Mouse (Mus musculus) G1E-ER4 (cell line): ENCODE results near the gene Ntmt1. TPM values are rescaled to one million over a fixed set of nuclear protein-coding genes. Genes with fewer than 3 reads are reported as not detected.

Experiments used
- GATA1 ChIP-seq: IDR thresholded peaks from one replicate; pipeline ENCODE4 v1.8.0; 2012; ENCODE audit warnings: low read length, inconsistent platforms
- polyA plus RNA-seq: library from polyadenylated mRNA; stranded (reverse); fragments of >175 nt; gene quantifications from 2 replicates; pipeline ENCODE4 v1.2.3, GENCODE M21; 2012

Gene Ntmt1
- 68.9 and 78.9 TPM in 2 replicates for polyA plus RNA-seq

DNA sequence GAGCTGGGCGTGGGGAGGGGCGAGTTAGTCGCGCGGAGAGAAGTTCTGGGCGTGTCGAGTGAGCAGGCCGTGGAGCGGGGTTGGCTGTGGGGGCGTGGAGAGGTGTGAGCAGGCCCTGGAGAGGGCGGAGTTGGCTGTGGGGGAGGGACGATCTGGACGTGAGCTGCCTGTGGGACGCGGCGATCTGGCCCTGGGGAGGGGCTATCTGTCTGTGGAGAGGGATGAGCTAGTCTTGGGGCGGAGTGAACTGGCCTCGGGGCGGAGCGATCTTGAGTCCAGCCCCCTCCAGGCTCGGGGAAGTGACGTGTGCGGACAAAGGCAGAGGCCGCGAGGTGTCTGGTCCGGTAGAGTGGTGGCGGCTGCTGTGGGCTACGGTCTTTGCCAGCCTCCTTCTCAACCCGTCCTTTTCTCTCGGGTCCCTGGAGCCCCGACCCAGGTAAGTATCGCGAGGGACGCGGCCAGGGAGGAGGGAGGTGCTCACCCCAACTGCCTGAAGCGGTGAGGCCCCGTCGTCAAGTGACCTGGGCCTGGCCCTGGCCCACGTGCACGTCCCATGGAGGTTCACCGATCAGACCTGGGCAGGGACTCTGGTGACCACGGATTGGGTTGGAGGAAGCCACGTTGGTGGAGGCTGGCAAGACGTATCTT, at the start of gene Ntmt1:
TSS of gene Ntmt1 (plus strand) at position 179 of the 648 bp plus-strand sequence.
- no peak for TF ChIP-seq GATA1

DNA sequence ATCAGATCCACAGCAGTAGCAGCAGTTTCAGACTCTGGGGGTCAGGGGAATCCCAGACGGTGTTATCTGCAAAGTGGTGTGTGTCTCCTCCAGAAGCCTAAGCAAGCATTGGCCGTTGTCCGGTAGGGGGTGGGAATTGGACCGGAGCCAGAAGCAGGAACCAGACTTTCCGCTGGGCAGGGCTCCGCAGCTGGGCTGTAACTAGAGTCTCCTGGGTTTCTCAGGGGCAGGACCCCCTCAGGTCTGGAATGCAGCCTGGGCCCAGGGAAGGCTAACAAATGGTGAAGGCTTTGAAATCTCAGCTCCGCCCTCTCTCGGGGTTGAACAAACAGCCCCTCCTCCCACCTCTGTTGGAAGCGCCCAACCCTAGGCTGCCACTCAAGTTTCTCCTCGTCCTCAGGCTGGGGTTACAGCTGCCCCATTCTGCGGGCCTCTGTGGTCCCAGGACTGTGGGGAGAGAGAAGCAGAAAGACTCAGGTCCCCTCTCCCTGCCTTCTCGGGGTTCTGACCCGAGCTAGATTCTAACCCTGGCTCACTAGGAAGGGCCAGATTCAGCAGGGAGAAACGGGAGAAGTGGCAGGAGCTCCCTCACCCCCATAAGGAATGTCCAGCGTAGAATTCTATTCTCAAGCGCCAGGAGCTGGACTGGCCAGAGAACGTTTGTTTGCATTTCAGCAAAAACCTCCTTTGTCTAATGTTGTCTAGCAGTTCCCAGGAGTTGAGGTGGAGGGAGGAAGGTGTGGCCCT, 49.1 kb upstream of the Ntmt1 start:
- TF ChIP-seq GATA1, result no peak

DNA sequence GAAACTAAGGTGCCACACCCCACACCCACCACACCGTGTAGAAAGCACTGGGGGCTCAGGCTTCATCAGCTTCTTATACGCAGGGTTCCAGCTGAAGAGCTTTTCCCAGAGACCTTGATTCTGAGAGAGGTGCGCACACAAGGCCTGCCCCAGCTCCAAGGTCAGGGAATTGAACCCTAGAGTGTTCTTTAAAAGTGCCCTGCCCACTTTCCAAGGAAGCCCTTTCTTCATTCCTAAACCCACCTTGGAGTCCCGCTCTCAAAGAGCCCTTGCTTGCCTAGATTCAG, 48.6 kb upstream of the Ntmt1 start:
- TF ChIP-seq GATA1, result no peak

DNA sequence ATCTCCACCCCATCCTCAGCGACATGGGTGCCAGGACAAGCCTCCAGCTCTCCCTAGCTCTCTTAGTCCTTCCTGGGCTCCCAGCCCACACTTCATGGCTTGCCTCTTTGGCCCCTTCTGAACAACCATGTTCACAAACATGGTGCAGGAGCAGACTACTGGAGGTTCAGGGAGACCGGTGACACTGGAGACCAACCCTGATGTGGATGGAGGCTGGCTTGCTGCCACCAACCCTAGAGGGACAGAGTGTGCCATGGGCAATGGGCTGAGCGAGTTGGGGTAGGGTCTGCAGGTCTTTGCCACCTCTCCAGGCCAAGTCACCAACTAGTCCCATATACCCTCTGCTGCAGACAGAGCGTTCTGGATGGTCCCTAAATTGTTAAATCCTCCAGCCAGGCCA, 48.2 kb upstream of the Ntmt1 start:
- no peak for TF ChIP-seq GATA1

DNA sequence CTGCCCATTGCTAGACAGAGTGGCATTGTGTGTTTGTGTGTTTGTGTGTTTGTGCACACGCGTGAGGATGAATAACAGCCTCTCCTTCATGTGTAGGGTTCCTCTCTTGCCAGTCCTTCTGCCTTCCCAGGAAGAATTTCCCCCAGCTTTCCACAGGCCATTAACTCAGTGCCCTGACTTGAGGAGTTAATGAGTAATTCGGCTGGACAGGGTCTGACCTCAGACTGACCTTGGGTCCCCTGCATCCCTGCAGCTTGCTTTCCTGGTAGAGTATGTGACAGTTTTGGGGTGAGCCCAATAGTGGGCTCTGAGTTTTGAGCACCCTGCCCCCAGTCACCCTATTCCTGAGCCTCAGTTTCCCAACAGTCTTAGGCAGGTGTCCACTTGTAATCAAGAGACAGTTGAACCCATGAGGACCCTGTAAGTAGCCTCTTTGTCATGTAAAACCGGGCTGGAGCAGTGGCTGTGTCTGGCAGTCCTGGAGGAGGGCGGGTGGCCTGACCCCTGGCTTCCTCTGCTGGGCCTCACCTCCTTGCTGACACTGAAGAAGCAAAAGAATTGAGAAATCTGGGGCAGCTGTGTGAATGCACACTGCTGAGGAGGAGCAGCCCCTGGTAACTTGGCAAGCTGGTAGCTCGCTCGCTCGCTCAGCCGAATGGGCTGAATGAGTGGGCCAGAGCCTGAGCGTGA, 47.6 kb upstream of the Ntmt1 start:
- no peak for TF ChIP-seq GATA1

DNA sequence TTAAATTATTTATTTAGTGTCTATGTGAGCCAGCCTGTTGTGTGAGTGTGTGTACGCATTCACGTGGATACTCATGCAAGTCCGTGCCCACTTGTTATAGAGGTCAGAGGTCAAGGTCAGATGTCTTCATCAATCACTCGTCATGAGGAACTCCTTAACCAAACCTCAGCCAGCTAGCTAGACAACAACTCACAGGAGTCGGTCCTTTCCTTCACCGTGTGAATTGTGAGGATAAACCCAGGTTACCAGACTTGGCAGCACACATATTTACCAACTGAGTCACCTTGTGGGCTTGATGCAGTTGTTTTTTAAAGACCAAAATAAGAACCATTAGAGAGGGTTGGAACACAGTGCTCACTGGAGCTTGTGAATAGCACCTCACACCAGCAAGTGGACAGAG, 46.9 kb upstream of the Ntmt1 start:
- no peak for TF ChIP-seq GATA1

DNA sequence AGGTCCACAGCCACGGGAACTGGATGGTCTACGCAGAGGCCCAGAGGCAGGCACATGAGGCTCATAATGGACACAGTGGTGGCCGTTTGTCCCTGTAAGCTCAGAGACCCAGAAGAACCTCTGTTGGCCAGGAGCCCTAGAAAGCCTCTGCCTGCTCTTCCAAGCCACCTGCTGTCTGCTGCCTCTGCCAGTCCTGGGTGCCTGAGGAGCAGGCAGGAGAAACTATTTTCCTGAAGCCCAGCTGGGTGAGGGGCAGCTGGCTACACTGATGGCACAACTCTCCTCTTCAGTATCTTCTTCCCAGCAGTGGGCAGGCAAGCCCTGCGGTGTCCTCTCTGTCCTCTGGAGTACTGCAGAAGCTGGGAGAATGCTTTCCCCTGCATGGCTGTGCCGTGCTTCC, 41.2 kb upstream of the Ntmt1 start:
- TF ChIP-seq GATA1, result no peak

DNA sequence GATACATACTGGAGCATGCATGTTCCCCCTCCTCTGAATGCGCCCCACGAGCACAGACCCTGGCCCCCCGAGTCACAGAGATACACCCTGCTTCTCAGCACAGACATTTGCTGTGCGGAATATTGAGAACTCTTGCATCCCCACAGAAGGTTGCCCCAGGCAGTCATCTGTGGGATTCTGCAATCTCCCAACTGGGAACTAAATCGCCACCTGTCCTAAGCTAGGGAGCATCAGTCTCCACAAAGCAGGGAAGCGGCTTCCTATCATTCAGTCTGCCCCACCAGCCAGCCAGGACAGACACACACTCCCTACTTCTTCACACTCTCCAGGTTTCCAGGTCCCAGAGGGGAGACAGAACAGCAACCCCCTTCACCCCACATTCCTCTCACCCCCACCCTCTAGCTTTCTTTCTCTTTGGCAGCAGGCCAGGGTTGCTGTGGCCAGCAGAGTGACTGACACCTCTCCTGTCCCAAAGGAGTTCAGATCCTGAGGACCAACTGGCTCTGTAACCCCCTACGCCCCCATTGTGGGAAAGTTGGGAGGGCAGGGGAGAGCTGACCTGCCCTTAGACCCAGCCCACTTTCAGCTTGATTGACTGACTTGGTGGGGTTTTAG, 39.9 kb upstream of the Ntmt1 start:
- no peak for TF ChIP-seq GATA1

DNA sequence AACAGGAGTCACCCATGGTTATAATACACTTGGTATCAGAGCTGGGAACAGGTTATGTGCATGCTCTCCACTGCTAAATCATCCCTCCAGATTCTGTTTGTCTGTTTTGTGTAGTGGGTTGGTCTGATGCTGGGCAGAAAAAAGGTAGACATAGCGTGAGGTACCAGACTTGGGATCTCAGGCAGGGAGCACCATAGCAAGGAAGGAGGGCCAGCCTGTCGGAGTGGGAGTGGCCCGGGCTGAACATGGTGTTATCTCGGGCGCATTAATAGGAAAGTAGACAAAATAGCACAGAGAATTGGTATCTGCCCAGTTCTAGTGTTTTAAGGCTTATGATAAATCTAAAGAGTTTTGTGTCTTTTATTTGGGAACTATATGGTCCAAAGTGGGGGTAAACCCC, 39.1 kb upstream of the Ntmt1 start:
- TF ChIP-seq GATA1, result no peak

DNA sequence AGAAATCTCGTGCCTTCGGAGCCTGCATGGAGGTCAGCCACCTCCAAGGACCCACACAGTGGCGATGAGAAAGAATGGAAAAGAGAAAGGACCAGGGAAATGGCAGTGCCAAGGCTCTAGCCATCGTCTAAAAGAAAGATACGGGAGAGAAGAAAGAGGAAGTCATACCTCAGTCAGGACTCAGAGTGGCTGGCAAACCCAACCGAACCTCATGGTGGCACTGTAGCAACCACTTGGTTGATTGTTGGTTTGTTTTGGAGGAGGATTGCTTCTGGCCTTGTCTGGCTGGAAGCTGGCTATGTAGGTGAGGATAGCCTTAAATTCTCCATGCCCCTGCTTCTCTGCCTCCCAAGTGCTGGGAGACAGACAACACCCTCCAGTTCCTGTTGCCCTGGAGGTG, 38.4 kb upstream of the Ntmt1 start:
- TF ChIP-seq GATA1, result no peak

DNA sequence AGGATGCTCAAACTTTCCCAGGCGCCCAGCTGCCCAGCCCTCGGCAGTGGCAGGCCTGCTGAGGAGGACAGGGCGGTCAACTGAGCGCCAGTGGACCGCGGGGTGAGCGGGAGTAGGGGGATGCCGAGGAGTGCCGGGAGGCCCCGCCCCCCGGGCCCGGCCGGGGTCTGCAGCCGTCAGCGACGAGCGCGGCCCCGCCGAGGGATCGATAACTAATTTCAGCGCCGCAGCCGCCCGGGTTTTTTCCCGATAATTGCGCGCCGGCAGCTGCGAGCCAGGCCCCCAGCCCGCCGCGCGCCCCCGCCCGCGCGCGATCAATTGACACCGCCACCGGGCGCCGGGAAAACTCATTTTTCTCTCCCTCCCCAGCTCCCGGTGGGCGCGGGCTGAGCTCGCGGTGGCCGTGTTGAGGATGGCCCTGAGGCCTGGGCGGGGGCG, 36.2 kb upstream of the Ntmt1 start:
- TF ChIP-seq GATA1, result no peak

DNA sequence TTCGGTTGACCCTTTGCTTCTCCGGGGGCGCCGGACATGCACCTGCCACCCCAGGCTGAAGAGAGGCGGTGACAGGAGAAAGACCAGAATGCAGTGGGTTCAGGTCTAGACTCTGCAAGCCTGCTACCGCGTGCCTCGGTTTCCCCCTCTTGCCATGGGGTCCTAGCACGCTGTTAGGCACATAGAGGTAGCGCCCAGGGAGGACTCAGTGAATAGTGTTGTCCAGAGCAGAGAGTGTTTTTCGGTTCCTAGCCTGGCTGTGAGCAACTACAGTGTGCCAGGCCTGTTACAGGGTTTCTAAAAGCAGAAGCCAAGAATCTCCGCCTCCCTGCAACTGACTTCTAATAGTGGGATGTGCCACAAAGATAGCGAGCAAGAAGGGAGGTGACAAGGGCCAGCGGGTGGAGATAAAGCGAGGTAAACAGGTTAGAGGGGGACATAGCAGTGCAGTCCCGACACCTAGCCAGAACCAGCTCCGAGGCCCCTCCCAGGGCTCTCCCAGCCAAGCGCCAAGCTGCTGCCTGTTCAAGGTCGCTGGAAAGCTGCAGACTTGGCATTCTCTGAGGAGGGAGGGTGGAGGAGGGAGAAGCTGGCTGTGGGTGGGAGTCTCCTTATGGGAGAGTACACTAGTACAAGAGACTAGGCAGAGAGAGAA, 35.7 kb upstream of the Ntmt1 start:
- peak; percentile 83 for TF ChIP-seq GATA1

DNA sequence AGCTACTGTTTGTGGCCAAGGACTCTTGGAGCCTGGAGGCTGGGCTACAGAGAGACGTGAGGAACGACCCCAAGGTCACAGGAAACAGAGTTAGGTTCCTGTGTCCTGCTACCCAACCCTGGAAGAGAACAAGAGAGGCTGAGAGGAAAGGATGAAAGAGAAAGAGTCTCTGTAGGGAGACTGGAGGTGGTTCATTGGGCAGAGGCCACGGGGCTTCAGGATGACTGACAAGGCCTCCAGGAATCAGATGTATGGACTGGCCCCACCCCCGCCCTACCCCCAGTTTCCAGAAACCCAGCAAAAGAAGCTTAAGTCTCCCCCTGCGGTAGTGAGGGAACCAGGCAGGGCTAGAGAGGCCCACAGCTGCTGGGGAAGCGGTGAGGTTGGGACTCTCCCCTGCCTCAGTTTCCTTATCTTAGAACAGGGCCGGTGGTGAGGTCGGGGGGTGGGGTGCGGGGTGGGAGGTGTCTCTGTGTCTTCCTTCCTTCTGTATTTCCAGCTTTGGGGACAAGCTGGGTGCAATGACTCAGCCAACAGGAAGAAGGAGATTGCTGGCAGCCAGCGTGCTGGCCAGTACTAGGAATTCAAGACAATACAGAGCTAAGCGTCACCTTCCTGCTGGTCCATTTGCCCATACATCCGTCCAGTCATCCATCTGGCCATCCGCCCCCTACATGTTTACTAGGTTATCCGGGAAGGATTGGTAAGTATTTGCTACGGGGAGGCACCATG, 34.9 kb upstream of the Ntmt1 start:
- TF ChIP-seq GATA1, result no peak

DNA sequence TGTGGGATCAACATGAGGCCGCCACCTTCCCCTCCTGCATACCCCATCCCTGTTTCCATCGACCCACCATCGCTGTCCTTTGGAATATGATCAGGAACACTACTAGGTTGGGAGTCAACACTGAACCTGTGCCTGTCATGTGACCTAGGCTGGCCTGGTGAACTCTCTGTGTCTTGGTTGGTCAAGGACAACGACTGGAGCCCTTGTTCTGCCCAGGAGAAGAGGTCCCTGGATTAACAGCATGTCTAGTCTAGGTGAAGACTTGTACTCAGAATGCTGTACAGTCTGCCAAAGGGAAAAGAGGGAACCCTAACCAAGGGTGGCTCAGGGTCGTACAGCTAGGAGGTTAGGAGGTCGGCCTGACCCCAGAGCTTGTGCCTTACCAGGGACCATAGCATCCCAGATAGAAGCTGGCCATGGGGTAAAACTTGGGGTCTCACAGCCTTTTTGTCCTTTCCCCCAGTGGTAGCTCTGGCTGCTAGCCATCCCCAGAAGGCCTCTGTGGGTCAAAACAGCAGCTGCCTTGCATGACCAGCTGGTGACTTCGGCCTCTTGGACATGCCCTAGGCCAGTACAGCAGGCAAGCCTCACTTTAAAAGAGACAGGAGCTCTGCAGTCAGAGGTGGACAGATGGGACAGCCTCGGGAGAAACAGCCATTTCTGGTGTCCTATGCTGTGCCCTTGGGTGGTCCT, 34.2 kb upstream of the Ntmt1 start:
- no peak for TF ChIP-seq GATA1

DNA sequence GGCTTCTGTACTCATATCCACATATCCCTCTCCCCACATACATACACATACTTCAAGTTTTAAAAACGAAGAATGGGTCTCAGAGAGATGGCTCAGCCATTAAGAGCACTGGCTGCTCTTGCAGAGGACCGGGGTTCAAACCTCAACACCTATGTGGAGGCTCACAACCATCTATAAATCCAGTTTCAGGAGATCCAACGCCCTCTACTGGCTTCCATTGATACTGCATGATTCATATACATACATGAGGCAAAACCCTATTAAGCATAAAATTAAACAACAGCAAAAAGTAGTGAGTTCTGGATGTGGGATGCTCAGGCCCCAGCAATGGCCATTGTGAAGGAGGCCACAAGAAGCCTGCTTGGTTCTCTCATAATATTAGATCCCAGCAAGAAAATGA, 31.7 kb upstream of the Ntmt1 start:
- no peak for TF ChIP-seq GATA1
